Mouse (Mus musculus) midbrain, embryonic 16.5 days (tissue): ENCODE results near the gene 6030445D17Rik. TPM values are rescaled to one million over a fixed set of nuclear protein-coding genes. Genes with fewer than 3 reads are reported as not detected.

ENCODE experiments used
- ATAC-seq: fragments of 200-750 bp; cut with Nextera tagmentation; 2 replicates; pipeline ENCODE4 v1.8.0; 2017; ENCODE audit warnings: moderate TSS enrichment
- H3K27ac ChIP-seq: fragments of 300-500 bp; sonication (generic); 2 replicates; pipeline ENCODE4 v1.5.1; 2014; ENCODE audit warnings: mild to moderate bottlenecking, low read length, mixed read lengths
- H3K27me3 ChIP-seq: fragments of 300-500 bp; sonication (generic); 2 replicates; pipeline ENCODE4 v1.6.1; 2014; ENCODE audit warnings: low read depth, low read length, mixed read lengths; ENCODE audit not compliant: control insufficient read depth, insufficient read depth
- H3K36me3 ChIP-seq: fragments of 300-500 bp; sonication (generic); 2 replicates; pipeline ENCODE4 v1.6.1; 2014; ENCODE audit warnings: mild to moderate bottlenecking, low read length, moderate library complexity, mixed read lengths; ENCODE audit not compliant: control insufficient read depth, insufficient read depth
- H3K4me1 ChIP-seq: fragments of 300-500 bp; sonication (generic); 2 replicates; pipeline ENCODE4 v1.6.1; 2014; ENCODE audit warnings: mild to moderate bottlenecking, low read length, mixed read lengths; ENCODE audit not compliant: control insufficient read depth, insufficient read depth
- H3K4me2 ChIP-seq: fragments of 300-500 bp; sonication (generic); 2 replicates; pipeline ENCODE4 v1.6.1; 2014; ENCODE audit warnings: mild to moderate bottlenecking, low read length, mixed read lengths
- H3K4me3 ChIP-seq: fragments of 300-500 bp; sonication (generic); 2 replicates; pipeline ENCODE4 v1.5.1; 2014; ENCODE audit warnings: low read depth, mild to moderate bottlenecking, low read length, moderate library complexity, mixed read lengths
- H3K9ac ChIP-seq: fragments of 300-500 bp; sonication (generic); 2 replicates; pipeline ENCODE4 v1.6.1; 2014; ENCODE audit warnings: low read depth, low read length, mixed read lengths
- H3K9me3 ChIP-seq: fragments of 300-500 bp; sonication (generic); replicated peaks from 2 replicates; pipeline ENCODE4 v1.6.1; 2014; ENCODE audit warnings: mild to moderate bottlenecking, low read length, mixed read lengths; ENCODE audit not compliant: control insufficient read depth, poor library complexity, severe bottlenecking
- WGBS: fragments of 180-500 bp; shearing (Covaris S2); extraction: QIAGEN DNeasy Blood & Tissue Kit; methylation state at CpG from one replicate; pipeline ENCODE4 v1.1.7; 2014; 5-methylcytosine and 5-hydroxymethylcytosine counted together
- polyA plus RNA-seq: library from polyadenylated mRNA; unstranded; fragments of >200 nt; fragmentation: Nextera tagmentation; extraction: Ambion mirVana; gene quantifications from 2 replicates; pipeline ENCODE4 v1.2.1, GENCODE M21; 2015

6030445D17Rik gene
- polyA plus RNA-seq, 1 experiment from 2014 or later: 0.14 TPM

DNA sequence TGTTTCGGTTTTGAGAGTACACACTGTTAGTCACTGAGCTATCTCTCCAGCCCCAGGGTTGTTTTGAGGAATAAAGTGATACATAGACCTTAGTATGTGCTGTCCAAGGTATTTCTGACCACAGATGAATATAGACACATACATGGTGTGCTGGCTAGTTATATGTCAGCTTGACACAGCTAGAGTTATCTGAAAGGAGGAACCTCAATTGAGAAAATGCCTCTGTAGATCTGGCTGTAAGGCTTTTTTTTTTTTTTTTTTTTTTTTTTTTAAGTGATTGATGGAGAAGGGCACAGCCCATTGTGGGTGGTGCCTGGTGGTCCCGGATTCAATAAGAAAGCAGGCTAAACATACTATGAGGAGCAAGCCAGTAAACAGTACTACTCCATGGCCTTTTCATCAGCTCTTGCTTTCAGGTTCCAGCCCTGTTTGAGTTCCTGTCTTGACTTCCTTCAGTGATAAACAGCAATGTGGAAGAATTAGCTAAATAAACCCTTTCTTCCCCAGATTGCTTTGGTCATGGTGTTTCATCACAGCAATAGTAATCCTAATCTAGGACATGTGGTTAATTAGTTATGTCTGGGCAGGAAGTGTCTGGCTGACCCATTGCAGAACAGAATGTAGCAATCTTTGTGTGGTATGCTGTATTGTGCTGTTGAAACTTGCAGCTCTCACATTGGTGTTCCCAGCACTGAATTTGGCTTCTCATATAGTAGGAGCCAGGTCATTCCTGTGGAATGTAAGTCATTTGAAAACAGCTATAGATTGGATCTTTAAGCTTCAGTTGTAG is 43.6 kb downstream of the 6030445D17Rik start:
- H3K4me3 ChIP-seq: no peak overlapping the region
- H3K36me3 ChIP-seq: no peaks in the 10 kb centered on the region
- 0 out of 2 replicates have a peak, but pooled peaks cover 2% of the 10 kb centered on the region for H3K4me1 ChIP-seq
- no peak overlapping the region for H3K4me2 ChIP-seq
- H3K27ac ChIP-seq: no peak overlapping the region
- no peaks in the 10 kb centered on the region for H3K9me3 ChIP-seq
- H3K9ac ChIP-seq: no peak overlapping the region
- no peaks in the 10 kb centered on the region for H3K27me3 ChIP-seq
- WGBS: 75% methylated on average over 2 of the region's 2 CpGs
- no peak for ATAC-seq

DNA sequence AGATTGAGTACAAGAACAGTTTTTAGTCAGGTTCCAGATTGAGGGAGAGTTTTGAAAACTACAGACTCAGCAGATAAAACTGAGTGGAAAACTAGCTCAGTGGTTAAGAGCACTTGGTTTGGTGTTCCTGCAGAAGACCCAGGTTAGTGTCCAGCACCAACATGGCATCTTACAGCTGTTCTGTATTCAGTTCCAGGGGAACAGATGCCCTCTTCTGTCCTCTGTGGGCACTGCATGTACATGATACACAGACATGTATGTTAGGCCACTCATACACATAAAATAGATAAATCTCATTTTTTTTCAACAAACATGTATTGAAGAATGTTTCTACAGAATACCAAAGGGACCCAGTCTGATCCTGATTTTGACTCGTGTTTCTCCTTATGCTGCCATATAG is 47.8 kb downstream of the 6030445D17Rik start:
- Histone ChIP-seq H3K4me1 (no peaks in the 10 kb centered on the region), H3K27ac (no peak overlapping the region), H3K36me3 (no peaks in the 10 kb centered on the region), H3K4me2 (no peak overlapping the region), H3K9me3 (no peaks in the 10 kb centered on the region), H3K27me3 (no peaks in the 10 kb centered on the region), H3K9ac (no peak overlapping the region), H3K4me3 (no peak overlapping the region)
- ATAC-seq: no peak
- 93% methylated on average over 1 of the region's 1 CpGs for WGBS

DNA sequence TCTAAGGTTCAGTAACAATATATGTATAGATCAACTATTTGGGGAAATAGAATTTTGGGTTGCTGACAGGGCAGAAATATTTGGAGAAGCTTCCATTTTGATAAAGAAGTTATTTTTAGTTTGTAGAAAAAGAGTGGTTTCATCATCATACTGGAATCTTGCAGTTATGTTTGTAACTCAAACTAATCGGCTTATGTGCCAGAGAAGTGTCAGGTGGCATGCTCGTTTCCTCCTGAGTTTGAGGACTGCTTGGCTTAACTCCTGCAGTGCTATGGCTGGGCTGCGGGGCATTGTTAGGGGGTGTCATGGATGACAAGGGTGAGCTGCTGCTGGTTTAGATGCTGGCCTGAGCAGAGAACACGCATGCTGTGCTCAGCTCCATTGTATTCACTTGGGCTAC is 49.7 kb downstream of the 6030445D17Rik start:
- H3K9ac ChIP-seq: no peak overlapping the region
- no peak overlapping the region for H3K4me3 ChIP-seq
- H3K27ac ChIP-seq: no peak overlapping the region
- no peaks in the 10 kb centered on the region for H3K36me3 ChIP-seq
- 53% methylated on average over 4 of the region's 4 CpGs for WGBS
- no peaks in the 10 kb centered on the region for H3K27me3 ChIP-seq
- H3K4me1 ChIP-seq: no peaks in the 10 kb centered on the region
- no peak for ATAC-seq
- H3K9me3 ChIP-seq: no peaks in the 10 kb centered on the region
- no peak overlapping the region for H3K4me2 ChIP-seq

DNA sequence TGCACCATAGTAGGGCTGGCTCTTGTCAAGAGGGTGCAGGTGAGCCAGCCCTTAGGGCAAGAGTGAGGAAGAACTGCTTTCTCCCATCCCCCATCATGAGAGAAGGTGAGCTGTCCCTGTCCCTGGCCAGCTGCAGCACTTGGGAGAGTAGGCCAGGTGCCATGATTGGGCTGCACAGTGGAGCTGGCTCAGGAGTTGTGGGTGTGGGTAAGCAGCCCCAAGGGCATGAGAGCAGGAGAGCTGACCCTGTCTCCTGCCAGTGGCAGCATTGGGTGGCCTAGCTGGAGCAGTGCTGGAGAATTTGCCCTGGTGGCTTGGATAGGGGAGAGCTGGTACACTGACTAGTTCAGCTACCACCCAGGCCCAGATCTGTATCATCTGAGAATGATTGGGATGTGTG is 50.9 kb downstream of the 6030445D17Rik start:
- no peak overlapping the region for H3K4me3 ChIP-seq
- H3K9me3 ChIP-seq: no peaks in the 10 kb centered on the region
- no peaks in the 10 kb centered on the region for H3K36me3 ChIP-seq
- no peaks in the 10 kb centered on the region for H3K4me1 ChIP-seq
- H3K27me3 ChIP-seq: no peaks in the 10 kb centered on the region
- no peak overlapping the region for H3K9ac ChIP-seq
- no peak overlapping the region for H3K4me2 ChIP-seq
- no peak for ATAC-seq
- no peak overlapping the region for H3K27ac ChIP-seq

Other genes with a start within 250 kb of the 6030445D17Rik start
- 0.67 and 1.2 TPM in 2 replicates for gene Tcea3, start 214.5 kb upstream of the 6030445D17Rik start, polyA plus RNA-seq
- gene Zfp46, start 177.6 kb upstream of the 6030445D17Rik start, polyA plus RNA-seq: 42.8 and 43.3 TPM in 2 replicates
- gene Hnrnpr, start 151.3 kb upstream of the 6030445D17Rik start, polyA plus RNA-seq: 194 and 206 TPM in 2 replicates
- gene Htr1d, start 38.7 kb upstream of the 6030445D17Rik start, polyA plus RNA-seq: 2.8 TPM in 2 replicates
- 40.8 and 46.7 TPM in 2 replicates for gene Luzp1, start 7.5 kb downstream of the 6030445D17Rik start, polyA plus RNA-seq
- 59.4 and 61.4 TPM in 2 replicates for gene Kdm1a, start 140.5 kb downstream of the 6030445D17Rik start, polyA plus RNA-seq
- gene Tex46, start 148.2 kb downstream of the 6030445D17Rik start, polyA plus RNA-seq: not detected in 2 replicates
- 0.06 and 0.08 TPM in 2 replicates for gene Lactbl1, start 160.4 kb downstream of the 6030445D17Rik start, polyA plus RNA-seq